Mouse (Mus musculus) mouse embryonic stem cell (cell line): ENCODE results near the gene Inmt.

ENCODE experiments used
- in situ Hi-C, 2 experiments: fragments of 300-500 bp; cut with MboI; formaldehyde crosslinking; loops; 1 replicate in 1 of 2; 3 replicates in 1 of 2; pipeline ENCODE4 v1.14.3; 2019 to 2020; ENCODE audit warnings: low sequenced_read_pairs in 2 of 2, low pct_unique_long_range_greater_than_20kb in 1 of 2, mixed read lengths in 1 of 2; ENCODE audit not compliant: unreplicated experiment in 1 of 2

Inmt gene

GRCm38 (mm10) chr6:55173941-55174349 is 898 bp downstream of the Inmt start:
- in situ Hi-C loops = no loop called here

- in situ Hi-C loops = no loop called here
Observed at GRCm38 (mm10) chr6:55173171-55173570, 1.7 kb downstream of the Inmt start.

GRCm38 (mm10) chr6:55171638-55172037 is 3.2 kb downstream of the Inmt start:
- in situ Hi-C loops = no loop called here

DNA sequence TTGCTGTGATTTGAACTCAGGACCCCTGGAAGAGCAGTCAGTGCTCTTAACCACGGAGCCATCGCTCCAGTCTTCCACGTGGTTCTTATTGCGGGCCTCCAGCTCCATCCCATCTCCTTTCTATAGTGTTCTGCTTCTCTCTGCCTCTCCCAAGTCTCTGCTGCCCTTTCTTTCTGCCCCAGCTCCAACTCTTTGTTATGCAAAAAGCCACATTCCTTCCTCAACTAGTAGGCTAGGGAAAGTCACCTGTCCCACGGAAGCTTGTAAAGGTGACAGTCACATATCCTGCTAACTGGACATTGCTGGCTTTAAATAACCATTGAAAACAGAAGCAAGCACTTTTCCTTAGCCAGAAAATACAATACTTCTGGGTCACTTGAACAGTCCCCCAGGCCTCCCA is 5.0 kb downstream of the Inmt start:
- in situ Hi-C loops = loop anchor here in 1 of 2 experiments (5.0 kb wide), 2 partner anchors 153 to 248 kb away; no protein-coding TSS in a partner anchor

- in situ Hi-C loops = loop anchor here in 1 of 2 experiments (5.0 kb wide), 2 partner anchors 150 to 245 kb away; no protein-coding TSS in a partner anchor
Observed at GRCm38 (mm10) chr6:55166777-55167463, 7.9 kb downstream of the Inmt start.

- in situ Hi-C loops = no loop called here
Observed at GRCm38 (mm10) chr6:55163046-55163584, 11.7 kb downstream of the Inmt start.

DNA sequence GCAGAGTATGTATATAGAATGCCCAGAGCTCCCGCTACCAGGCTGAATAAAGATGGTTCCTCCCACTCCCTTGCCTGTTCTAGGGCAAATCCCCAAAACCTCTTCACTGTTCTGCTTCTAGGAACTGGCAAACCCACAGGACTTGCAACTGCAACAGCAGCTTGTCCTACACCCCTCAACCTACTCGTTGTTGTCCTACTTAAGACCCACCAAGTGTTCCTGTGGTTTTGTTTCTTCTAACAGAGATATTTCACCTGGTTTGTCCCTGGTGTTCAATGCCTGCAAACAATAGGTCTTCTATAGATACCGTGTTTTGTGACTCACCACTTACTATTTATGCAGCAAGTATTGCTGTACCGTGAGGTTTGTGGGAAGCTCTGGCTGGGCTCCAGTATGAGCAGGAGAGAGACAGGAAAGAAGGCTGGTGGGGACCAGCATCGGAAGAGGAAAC is 13.5 kb downstream of the Inmt start:
- in situ Hi-C loops = no loop called here

DNA sequence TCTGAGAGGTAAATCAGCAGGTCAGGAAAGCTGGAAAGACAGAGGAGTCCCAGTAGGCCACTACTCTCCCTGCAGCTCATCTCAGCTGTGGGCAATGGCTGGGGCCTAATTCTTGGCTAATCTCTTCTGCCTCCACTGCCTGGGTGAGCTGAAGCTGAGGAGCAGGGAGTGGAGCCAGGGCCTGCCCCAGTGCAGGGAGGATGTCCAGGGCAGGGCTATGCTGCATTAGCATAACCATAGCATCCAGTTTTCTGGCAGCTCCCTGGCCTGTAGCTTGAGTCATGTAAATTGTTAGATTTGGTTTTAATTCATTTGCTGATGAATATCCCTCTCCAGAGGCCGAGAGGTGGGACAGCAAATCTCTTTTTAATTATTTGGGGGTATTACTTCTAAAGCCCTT is 15.6 kb downstream of the Inmt start:
- in situ Hi-C loops = loop anchor here in 1 of 2 experiments (5.0 kb wide), 1 partner anchor 42 kb away; no protein-coding TSS in a partner anchor

DNA sequence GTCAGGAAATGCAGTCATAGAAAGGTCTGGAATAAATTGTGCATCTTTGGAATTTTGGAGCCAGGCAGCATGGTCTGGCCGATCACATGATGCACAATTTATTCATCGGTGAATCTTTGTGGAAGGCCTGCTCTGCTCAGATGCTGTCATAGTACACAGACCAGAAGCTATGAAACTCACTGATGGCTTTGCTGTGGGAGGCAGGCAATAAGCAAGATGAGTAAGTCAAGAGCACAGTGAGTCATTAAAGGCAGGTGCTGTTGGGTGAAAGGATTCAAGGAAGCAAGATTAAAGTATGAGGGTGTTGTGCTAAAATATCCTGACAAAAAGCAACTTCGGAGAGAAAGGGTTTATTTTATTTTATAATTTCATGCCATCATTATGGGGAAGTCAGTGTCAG is 22.6 kb downstream of the Inmt start:
- in situ Hi-C loops = no loop called here

- in situ Hi-C loops = no loop called here
Observed at GRCm38 (mm10) chr6:55146138-55146537, 28.7 kb downstream of the Inmt start.

DNA sequence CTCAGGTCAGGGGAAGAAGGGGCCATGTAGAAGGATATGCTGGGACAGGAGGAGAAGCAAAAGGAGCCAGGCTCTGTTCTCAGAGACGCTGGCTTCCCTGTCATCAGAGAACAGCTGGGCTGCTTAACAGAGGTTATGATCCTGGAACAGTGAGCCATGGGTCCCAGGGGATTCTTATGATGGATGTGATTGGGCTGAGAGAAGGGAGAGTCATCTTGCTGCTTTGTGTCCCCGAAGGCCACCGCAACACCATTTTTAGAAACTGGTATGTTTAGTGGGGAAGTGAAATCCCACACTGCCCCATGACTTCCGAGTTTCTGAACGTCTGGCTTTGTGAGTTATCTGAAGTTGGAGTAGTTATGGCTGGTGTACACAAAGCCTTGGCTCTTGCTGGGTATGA is 29.6 kb downstream of the Inmt start:
- in situ Hi-C loops = no loop called here

GRCm38 (mm10) chr6:55138343-55138742 is 36.5 kb downstream of the Inmt start:
- in situ Hi-C loops = no loop called here

- in situ Hi-C loops = no loop called here
Observed at GRCm38 (mm10) chr6:55133425-55133824, 41.4 kb downstream of the Inmt start.

GRCm38 (mm10) chr6:55132794-55133193 is 42.0 kb downstream of the Inmt start, which contains the start of gene Crhr2:
TSS of gene Crhr2 (minus strand) at chr6:55133016.
- in situ Hi-C loops = no loop called here

DNA sequence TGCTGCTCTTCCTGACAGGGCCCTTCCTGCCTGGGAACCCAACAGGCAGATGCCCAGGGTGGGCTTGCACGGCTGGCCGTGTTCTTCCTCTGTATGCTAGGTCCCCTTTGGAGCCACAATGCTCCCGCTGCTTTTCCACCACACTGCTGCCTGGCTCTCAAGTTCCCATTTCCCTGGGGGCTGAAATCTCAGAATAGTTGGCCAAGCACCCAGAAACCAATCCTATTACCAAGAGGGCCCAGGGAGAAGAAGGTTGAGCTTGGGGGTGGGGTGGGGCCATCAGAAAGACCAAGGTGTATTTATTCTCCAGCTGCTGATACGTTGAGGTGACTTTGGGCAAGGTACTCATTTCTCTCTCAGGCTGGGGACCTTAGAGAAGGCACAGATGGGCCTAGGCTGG is 43.5 kb downstream of the Inmt start:
- in situ Hi-C loops = no loop called here

GRCm38 (mm10) chr6:55130631-55131030 is 44.2 kb downstream of the Inmt start:
- in situ Hi-C loops = no loop called here

- in situ Hi-C loops = no loop called here
Observed at GRCm38 (mm10) chr6:55128391-55128790, 46.5 kb downstream of the Inmt start.

DNA sequence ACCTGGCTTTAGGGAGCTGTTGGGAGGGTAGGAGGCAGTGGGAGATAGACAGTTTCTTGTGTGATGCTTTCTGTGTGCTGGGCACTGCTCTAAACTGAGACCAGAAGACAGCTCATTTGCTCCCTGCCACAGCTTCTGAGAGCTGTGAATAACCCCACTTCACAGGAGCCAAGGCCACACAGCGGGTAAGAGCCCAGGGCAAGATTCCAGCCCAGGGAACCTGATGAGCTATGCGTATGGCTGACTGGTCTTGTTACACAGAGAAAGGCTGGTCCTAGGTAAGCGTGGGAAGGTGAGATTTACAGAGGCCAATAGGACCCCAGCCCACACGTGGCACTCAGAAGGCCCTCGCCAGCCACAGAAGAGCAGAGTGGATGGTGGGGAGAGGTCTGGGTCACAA is 48.3 kb downstream of the Inmt start:
- in situ Hi-C loops = no loop called here

DNA sequence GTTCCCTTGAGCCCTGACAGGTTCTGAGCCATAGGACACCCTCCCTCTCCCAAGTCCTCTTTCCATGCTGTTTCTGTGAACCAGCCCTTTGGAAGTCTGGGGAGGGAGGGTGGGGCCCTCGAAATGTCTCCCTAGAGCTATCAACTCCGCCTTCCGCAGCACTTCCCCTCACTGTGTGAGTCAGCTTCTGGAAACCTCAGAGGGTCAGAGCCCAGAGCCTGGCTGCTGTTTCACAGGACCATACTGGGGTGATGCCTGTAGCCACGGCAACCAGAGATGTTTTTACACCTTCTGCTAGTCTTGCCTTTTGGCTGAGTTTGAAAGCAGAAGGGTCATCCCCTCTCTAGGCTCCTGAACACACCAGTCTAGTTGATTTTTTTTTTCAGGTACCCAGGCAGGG is 51.8 kb downstream of the Inmt start:
- in situ Hi-C loops = no loop called here
